Mouse (Mus musculus): Measurements from ENCODE around the gene Exog. TPM values are rescaled to one million over a fixed set of nuclear protein-coding genes. Genes with fewer than 3 reads are reported as not detected.

The Exog gene
- polyA plus RNA-seq, 1 experiment = 5.7 TPM

DNA sequence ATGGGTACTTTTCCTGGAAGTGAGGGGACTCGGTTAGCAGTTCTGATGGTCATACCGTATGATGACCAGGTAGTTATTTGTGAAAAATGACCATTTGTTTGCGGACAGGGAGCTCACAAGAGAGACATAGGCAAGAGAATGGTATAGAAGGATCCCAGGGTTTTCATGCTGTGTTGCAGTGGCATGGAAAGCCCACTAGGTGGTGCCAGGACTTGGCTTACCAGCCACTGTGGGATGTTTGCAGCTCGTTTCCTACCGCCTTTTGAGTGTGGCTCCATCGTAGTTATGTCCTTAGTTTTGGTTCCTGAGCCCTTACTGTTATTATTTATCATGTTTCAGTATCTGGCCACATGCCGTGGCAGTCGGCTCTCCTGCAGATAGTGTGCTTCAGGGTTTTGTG, 15.7 kb downstream of the Exog start:
- no peak for DNase-seq (ENCODE audit: low spot score)

DNA sequence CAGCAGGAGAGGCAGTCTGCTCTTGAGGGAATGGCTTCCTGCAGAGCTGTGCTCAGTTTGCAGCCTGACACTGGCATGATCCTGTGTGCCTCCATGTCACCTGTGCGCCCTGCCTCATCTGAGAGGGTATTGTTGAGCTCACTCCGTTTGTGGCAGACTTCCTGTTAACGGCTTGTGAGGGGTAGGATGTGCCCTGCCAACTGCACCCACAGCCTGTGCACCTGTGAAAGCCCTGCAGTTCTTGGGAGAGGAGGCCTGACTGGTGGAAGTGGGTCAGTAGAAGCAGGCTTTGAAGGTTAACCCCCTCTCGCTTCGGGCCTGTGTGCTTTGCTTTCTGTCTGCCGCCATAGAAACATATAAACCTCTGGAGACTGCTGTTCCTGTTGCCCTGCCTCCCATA, 20.3 kb downstream of the Exog start:
- no peak for DNase-seq (ENCODE audit: low spot score)

DNA sequence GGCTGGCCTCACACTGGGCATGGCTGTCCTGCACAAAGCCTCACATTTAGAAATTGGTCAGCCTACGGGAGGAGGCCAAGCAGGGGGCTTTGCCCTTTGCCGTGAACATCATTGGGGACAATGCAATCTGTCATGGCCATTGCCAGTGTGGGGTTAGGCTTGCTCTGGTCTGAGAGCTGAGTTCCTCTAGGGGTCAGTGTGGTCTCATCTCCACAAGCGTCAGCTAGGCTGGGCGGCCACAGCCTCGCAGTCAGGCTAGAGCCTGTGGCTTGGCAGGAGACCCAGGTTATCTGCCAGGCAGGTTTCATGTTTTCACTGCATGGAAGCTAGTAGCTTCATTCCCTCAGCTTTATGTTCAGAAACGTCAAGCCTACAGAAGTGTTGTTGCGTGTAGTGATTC, 20.9 kb downstream of the Exog start:
- DNase-seq (ENCODE audit: low spot score) = no peak

DNA sequence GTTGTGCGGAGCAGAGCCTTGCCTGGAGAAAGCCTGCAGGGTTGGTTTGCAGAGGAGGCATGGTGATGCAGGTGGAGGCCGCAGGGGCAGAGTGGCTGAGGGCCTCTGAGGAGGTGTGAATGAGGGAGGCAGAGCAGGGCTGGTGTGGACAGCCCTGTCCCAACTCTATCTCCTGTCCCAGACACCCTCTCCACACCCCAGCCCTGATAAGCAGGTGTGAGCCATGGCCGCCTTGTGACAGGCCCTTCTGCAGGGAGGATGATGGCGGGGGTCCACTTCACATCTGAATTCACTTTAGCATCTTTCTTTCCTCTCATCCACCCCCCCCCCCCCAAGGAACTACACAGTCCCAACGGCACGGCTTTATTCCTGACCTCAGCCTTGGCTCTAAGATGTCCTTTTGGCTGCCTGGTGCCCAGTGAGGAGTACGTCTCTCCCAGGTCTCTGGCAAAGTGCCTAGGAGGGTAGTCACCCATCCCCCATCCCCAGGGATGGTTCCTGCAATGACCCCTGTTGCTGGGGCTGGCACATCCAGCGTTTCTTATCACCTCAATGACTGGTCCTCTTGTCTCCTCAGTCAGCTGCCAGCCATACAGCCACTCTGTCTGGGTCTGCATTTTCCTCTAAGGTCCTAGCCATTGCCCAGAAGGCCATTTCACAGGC, 25.1 kb downstream of the Exog start:
- no peak for DNase-seq (ENCODE audit: low spot score)

DNA sequence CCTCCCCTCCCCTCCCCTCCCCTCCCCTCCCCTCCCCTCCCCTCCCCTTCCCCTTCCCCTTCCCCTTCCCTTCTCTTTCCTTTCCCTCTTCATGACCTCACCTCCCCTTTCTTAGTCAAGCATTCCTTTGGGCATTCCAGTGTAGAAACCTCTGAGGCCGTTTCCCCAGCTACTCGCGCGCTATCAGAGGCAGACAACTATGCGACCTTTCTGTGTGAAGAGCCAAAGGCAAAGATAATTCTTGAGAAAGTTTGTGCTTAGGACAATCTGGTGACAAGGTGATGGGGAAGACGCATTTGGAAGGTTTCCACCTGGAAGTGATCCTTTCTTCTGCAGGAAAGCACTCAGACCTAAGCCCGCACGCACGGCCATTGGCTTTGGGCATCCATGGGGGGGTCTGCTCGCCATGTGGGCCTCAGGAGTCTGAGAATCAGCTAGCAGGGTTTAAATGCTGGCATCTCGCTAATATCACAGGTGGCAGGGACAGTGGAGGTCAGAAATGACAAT, 27.7 kb downstream of the Exog start:
- DNase-seq (ENCODE audit: low spot score) = no peak

DNA sequence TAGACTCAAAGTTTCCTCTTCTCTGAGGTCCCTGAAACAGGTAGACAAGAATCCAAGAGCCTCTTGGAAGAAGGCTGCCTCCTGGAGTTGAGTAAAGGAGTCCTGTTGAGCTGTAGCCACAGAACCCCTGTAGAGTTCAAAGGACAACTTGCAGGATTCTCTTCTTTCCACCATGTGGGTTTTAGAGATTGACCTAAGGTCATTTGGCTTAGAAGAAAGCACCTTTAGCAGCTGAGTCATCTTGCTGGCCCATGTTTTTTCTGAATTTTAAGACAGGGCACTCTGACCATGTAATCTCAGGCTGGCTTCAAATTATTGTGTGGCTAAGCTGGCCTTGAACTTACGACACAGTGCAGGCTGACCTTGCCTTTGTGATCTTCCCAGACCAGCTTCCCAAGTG, 28.3 kb downstream of the Exog start:
- no peak for DNase-seq (ENCODE audit: low spot score)

DNA sequence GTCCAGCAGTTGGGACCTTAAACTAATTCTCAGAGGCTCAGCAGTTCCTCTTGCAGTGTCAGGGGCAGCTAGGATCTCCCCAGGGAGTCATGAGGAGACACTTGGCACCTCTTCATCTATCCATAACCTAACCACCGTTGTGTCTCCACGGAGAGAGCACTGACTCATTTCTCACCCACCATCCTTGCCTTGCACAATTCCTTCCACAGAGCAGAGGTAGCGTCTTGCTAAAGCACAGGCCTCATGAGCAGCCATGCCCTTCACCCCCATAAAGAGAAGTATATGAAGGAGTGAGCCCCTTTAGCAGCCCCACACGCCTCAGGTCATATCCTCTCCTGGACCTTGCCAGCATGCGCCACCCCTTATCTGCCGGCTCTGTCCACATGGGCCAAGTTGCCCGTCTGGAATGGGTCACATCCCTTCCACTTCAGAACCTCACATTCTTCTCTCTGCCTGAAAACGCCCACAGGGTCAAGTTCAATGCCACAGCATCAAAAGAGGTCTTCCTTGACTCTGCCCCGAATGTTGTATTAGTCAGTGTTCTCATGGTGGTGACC, 28.9 kb downstream of the Exog start:
- DNase-seq (ENCODE audit: low spot score) = no peak

DNA sequence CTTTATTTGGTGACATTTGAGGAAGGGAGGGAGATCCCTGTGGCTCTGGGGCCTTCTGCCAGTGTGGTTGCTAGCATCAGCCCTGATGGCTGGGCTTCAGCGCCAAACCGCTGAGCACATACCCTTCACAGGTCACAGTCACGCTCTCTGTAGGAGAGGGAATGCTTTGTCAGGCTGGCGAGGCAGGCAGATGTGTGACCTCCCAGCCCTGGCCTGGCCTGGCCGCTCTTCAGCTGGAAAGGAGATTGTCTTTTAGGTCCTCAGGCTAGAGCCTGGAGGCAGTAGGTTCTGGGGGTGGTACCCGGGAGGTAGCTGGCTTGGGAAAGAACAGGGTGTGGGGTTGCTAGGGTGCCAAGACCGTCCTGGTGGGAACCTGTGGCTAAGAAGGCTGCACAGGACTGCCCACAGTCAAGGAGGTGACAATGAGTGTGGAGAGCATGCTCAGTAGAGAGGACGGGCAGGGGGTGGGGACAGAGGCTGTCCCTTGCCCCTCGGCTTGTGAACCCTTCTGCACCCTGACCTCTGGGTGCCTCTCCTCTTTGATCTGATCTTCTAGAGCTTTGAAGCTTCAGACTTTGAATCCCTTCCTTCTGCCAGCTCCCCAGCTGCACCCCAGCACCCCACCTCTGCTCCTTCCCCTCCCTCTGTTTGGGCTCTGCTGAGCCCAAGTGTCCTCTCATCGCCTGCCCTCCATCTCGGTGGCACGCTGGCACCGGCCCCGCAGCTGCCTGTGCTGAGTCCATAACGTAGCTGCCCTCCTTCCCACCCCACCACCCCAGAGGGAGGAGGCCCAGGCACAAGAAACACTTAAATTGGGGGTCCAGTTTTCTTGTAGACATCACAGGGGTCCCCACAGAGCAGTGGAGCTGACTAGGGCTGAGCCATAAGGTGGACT, 30.2 kb downstream of the Exog start:
- DNase-seq (ENCODE audit: low spot score) = no peak

DNA sequence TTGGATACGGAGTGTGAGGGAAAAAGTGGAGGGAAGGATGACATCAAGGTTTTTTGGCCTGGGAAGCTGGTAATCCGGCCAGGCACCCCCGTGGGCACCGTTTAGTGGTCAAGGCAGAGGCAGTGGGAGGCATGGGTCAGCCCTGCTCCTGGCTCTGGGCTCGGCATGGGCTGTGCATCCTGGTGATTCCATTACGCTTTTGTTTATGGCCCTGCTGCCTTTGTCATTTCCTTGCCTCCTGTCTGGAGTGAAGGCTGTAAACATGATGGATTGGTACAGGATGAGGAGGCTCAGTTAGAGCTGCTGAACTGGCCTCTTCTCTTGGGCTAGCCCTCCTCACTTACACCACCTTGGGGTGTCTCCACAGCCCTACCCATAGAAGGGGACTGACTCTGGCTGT, 33.0 kb downstream of the Exog start:
- no peak for DNase-seq (ENCODE audit: low spot score)

DNA sequence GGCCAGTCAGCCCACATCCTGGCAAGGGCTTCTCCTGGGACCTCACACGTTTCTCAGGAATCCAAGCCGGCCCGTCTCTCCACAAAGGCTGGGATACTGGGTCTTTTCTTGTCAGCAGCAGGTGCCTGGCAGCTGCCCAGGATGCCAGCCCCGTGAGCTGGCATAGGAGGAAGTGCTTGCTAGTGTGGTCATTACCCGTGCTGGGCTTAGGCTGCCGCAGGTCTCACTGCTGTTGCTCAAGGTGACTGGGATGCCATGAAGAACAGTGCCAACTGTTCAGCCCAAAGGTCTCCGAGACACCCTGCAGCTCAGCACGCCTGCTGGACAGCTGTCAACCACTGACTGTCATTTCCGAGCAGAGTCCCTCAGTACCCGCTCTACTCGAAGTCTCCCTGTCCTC, 33.6 kb downstream of the Exog start:
- no peak for DNase-seq (ENCODE audit: low spot score)

DNA sequence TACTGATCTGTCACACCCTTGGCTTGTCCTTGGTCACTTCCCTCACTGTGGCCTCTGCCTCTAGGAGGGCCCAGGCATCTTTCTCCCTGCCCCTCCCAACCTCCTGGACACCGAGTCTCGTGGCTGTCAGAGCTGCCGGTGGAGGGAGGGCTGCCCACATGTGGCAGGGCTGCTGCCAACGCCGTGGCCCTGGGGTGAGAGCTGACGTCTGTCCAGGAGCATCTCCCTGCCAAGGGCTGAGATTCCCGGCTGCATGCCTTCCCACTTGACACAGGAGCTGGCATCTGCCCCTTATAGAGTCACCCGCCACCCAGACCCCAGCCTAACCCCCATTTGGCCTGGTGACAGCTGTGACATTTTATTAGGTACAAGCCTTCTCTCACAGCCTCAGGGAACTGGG, 34.6 kb downstream of the Exog start:
- peak; percentile 27 for DNase-seq (ENCODE audit: low spot score)

DNA sequence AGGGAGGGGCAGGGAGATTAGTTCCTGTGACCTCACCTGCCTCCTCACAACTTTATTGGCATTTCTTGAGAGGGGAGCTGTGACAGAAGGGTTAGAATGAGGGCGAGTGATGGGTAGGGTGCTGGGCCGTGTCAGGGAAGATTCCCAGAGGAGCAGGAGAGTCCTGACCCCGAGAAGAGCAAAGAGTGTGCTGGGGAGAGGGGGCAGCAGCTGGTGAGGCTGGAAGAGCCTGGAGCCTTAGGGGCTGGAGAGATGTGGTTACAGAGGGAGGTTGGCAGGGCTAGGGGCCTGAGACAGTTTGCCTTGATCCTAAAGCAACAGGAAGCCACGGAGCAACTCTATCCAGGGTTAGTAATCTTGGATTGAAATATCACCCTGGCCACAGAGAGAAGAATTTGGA, 36.9 kb downstream of the Exog start:
- no peak for DNase-seq (ENCODE audit: low spot score)

DNA sequence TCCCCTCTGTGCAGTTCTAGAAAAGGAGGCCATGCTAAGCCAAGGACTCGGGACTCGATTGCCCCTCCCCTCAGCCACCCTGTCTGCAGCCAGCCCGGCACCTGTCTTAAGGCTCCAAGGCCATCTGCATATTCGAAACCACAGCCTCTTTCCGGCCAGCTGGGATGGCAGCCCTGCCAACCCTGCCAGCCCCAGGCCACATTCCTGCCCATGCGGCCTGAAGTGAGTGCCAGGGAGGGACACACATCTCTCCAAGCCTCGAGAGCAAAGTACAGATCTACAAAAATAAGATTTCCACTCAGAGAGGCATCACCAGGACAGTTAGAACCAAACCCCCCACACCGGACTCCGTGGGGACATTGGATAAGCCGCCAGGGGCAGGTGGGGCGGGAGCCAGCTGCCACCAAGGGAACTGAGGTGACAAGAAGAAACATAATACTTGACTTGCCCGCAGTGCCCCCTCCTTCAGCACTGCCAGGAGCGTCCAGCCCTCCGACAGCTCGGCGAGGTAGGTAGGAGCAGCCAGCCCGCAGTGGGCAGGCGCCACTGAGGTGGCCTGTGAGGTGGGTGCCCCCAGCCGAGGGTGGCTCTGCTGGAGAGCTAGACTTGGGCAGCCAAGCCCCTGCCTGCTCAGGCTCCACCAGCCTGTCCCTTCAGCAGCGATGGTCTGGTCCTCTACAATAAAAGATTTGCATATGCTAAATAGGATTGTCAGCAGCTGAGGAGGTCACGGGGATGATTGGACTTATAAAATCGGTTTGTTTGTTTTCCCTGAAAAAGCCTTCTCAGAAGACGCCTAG, 39.0 kb downstream of the Exog start:
- no peak for DNase-seq (ENCODE audit: low spot score)

DNA sequence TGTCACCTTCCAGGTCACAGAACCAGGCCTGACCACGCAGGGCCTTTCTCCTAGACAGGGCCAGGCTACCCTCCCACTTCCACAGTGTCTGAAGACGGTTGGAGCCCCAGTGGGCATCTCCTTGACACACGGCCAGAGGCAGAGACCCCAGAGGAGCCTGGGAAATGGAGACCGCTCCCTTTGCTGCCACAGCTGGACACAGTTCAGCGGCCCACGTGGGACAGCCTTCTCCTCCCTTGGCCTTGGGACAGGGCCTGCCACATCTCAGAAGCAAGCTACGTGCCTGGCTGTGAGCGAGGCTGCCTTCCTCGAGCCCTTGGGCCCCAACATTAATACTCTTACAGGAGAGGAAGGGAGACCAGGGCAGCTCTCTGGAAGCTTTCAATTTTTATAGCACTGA, 39.7 kb downstream of the Exog start:
- no peak for DNase-seq (ENCODE audit: low spot score)

DNA sequence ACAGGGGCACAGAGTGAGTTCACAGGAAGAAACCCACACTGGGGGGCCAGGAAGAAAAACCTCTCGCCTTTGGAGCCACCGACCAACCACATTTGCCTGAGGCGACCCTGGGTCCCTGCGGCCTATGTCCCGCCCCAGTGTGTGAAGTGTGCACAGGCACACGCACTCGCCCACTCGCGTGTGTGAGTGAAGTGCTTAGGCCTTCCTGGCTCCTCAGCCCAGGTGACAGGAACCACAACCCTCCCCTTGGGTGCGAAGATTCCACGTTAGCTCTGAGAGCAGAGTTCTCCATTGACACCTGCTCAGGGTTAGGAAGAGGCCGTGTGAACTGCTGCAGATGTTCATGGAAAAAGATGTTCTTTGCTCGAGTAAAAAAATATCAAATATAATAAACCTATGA, 40.1 kb downstream of the Exog start:
- no peak for DNase-seq (ENCODE audit: low spot score)

DNA sequence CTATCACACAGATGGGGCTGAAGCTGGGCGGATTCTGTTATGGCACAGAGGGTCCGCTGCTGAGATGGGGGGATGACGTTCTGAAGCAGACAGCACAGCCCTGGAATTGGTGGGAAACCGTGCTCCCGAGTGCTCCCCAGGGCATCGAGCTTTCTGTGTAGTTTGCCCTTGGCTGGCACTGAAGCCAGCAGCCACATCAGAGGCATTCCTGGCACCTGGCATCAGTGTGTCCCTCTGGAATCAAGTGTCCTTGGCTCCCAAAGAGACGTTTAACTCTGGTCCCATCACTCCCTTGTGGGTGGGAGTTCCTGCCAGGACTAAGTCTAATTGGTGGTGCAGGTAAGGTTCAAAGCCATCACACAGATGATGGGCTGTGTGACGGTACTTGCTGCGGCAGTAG, 51.6 kb downstream of the Exog start:
- no peak for DNase-seq (ENCODE audit: low spot score)

DNA sequence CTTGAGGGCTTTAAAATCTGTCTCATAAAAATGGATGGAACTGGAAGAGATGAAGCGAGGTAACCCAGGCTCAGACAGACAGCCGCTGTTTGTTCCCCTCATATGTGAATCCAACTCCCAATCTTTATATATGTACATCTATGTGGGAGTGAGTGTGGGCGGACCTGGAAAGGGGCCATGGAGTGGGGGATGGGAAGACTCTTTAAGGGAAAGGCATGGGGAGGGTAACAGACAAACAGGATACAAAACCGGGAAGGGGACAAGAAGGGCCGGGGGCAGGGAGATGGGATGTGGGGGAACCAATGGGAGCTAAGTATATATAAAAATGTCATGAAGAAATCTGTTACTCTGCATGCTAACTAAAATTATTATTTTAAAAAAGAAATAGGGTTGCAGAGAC, 52.2 kb downstream of the Exog start:
- DNase-seq (ENCODE audit: low spot score) = no peak

DNA sequence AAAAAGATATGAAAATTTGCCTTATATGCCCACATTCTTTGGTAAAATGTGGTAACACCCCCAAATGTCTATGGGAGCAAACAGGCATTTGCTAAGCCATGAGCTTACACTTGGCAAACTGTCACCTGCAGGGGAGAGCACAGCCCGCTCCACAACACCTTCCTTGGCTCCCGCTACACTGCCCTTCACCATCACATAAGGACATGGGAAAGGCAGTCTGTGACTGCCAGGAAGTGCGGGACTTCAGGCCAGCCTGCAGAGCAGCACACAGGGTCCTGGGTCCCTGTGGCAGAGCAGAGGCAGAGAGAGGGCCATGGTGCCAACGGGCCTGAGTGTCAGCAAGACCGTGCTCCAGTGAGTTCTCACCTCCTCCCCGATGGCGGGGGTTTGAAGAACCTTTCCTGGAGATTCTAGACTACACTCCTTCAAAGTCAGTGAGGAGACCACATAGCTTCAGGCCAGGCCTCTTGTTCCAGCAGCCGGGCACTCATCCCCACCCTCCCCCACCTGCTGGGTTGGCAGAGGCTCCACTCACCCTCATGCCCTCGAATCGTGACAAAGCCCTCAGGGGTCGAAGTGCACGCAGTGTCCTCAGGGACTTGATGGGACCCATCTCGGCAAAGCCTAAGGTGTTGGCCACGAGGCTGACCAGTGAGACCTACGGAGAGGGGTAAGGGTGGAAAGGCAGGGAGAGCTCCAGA, 53.0 kb downstream of the Exog start:
- DNase-seq (ENCODE audit: low spot score) = no peak

DNA sequence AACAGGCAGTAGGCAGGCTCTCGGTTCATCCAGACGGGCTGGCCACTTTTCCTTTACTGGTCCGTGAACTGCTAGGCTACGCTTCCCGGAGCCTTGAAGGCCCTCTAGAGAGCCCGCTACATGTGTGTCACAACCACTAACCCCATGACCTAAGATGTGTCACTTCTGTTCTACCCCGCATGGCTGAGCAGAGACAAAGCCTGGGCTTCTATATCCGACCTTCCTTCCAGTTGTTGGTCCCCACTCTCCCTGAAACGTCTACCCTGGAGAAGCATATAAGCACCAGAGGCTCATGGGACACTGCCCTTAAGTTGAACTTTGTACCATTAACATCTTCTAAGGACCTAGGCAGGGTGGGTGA, 53.5 kb downstream of the Exog start:
- DNase-seq (ENCODE audit: low spot score) = no peak

DNA sequence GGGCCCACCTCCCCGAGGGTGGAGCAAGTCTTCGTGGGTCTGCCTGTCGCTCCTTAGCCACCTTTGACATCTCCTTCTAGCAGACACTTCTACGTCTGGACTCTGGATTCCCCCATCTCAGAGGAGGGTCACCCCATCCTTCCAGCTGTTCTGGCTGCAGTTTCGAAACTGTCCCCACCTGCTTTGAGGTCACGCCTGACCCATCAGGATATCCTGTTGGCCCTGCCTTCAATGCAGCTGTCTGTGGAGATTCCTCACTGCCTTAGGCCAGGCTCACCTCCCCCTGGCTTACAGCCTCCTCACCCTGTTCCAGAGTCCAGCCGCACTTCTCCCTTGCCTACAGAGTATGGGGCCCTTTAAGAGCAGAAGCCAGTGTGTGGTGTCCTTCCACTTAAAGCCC, 54.1 kb downstream of the Exog start:
- no peak for DNase-seq (ENCODE audit: low spot score)

DNA sequence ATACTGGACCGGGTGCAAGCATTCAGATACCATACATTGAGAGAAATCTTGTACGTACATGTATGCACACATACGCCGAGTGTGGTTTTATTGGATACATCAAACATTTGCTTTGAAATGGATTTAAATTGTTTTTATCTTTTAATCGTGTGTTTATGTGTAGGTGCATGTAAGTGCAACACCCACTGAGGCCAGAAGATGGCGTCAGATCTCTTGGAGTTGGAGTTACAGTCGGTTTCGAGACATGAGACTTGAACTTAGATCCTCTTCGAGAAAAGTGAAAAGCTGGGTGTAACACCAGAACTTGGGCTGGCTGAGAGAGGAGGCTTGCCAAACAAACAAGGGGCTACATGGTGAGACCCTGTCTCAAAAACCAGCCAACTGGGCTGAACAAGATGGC, 58.9 kb downstream of the Exog start:
- DNase-seq (ENCODE audit: low spot score) = no peak
